Mouse (Mus musculus) thymus, adult 18-20 months (tissue): ENCODE results near the gene Rag2.
A peak's percentile ranks its signal among the peaks of the same experiment; 100 is the strongest.

Experiments used
- DNase-seq, 2 experiments: peaks; one replicate each; pipeline ENCODE4 v3.0.0; 2022; ENCODE audit warnings: mixed read lengths in 2 of 2

Gene Rag2

DNA sequence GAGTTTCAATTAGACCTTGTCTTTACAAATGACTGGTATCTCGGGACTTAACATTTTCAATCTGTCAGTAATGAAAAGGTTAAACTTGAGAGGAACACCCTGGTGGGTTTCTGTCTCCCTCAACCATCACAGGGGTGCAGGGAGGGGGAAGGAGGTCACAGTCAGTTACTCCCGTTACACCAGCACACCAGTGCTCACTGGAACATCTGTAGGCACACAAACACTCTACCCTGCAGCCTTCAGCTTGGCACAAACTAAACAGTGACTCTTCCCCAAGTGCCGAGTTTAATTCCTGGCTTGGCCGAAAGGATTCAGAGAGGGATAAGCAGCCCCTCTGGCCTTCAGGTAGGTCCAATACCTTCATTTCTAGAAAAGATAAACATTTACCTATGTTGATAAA lies at the start of gene Rag2:
Gene Rag2, plus strand, starts transcription at position 193 of the 400 bp plus-strand sequence.
- peak; percentile 70 to 86 for DNase-seq

DNA sequence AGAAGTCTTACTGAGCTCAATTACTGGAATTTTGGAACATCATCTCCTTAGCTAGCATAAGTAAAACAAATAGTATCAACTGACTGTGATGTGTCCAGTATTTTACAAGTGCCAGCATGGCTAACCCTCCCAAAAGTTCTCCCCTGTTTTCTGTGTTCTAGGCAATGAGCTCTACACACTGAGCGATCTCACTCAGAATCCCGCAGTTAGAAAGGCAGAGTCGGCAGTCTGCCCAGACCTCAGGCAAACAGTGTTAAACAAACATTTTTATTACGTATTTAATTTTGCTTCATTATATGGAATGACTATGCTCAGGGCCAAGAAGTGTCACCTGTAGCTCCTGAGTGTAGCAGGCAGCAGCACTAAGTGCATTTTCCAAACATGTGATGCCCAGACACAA lies 47.3 kb upstream of the Rag2 start:
- DNase-seq, result peak in 1 of 2 experiments; percentile 1

- peak in 1 of 2 experiments; percentile 3 for DNase-seq
Measured at GRCm38 (mm10) chr2:101580027-101580426, 44.5 kb upstream of the Rag2 start.

GRCm38 (mm10) chr2:101580428-101580827 lies 44.1 kb upstream of the Rag2 start:
- no peak for DNase-seq

DNA sequence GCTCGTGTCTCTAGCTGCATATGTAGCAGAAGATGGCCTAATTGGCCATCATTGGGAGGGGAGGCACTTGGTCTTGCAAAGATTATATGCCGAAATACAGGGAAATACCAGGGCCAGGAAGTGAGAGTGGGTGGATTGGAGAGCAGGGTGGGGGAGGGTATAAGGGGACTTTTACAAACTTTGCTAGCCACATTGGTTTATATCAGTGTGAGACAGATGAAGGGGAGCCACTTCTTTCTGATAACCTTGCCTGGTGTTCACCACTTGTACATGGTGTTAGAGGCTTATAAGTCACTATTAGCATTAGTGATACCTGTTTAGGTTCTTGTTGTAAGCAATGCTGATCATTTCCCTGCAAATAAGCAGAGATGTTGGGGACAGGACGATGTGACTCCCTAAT lies 43.5 kb upstream of the Rag2 start:
- DNase-seq, result no peak

DNA sequence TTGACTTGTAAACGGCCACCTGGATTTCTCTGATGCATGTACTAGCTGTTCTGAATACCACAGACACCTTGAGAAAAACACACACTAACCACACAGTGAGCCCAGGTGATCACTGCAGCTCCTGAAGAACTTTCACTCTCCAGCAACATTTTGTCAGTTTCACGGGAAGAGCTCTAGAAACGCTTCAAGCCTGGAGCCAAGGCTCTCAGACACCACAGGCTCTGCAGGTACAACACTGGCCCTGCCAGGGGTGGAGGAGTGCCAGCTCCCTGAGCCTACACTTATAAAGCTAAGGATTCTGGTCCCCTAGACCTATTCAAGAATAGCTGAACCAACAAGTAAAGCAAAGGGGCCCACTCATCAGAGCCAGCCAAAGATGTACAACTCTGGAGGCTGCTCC lies 43.1 kb upstream of the Rag2 start:
- peak; percentile 36 to 71 for DNase-seq

DNA sequence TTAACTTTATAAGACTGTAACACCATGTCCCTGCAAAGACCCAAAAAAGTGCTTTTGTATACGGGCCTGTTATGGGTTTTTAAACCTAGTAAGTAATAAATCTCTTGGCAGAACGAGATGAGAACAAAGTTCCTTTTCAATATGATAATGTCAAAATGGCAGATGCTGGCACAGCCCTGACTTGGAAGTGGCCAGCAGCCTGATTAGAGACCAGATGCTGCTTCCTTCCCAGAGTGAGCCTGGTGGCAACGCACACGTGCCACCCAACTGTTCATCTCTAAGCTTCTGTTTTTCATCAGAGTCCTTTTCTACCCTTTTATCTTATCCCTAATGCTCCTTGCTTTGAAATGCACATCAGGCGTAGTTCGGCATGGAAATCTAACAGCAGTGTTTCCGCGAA lies 33.2 kb upstream of the Rag2 start:
- no peak for DNase-seq

DNA sequence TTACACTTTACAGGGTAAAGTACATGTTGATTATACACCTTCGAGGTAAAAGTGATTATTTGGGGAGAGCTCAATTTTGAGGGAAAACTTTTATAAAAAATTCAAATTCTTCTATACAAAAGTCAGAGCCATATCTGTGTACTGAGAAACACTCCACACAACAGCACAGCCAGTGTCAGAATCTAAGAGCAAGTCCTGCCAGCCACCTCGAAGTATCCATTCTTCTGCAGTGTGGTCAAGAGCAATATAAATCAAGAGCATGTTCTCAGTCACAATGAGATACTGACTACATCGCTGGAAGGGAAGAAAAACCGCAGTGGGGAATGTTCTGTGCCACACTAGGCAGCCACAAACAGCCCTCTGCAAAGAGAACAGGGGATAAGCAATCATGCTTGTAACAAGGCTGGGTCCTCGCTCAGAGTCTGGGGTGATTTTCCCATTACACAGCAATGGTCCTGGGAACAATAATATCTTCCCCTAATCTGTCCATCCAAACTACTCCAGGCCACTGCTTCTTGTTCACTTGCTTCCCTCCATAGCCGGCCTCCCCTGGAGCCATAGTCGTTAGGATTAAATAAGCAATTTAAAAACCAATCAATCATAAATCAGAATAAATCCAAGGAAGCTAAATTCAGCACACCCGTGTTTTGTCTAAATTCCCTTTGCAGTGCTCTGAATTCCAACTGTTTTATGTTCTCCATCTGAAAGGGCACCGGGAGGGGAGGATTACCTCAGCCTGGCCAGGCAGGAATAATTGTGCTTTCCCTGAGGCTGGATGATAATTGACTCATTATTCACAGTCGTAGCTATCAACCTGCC lies 32.3 kb upstream of the Rag2 start:
- no peak for DNase-seq

DNA sequence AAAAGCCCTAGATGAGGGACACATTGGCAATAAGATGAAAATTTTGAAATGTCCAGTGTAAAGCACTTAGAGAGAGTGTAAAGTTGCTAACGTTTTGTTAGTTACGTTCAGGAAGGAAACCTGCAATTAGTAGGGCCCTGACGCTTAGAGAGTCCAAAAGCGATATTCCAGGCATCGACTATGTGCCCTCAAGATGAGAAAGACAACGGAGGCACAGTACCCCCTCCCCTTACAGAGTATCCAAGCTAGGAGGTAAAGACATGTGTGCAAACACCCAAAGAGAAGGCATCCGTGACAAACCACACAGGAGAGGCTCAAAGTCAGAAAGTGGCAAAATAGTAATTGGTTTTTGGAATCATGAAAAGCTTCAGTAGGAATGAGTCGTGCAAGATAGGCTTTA lies 31.6 kb upstream of the Rag2 start:
- DNase-seq, result no peak

- no peak for DNase-seq
Measured at GRCm38 (mm10) chr2:101594681-101595080, 29.8 kb upstream of the Rag2 start.

DNA sequence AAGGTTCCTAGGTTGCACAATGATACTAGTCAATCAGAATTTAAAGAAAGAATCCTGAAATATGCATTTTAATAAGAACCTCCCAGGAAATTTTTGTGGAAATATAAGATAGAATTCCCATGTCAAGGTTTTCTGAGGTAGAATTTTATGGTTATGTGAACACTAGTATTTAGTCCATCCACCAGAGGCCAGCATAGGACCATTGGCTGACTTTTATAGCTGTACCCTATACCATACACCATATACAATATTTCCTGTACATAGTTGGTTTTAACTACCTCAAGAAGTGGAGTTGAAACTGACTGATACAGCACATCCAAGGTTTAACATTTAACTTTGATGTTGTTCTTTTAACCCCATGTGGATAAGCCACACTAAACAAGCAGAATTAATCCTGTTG lies 27.3 kb upstream of the Rag2 start:
- no peak for DNase-seq

DNA sequence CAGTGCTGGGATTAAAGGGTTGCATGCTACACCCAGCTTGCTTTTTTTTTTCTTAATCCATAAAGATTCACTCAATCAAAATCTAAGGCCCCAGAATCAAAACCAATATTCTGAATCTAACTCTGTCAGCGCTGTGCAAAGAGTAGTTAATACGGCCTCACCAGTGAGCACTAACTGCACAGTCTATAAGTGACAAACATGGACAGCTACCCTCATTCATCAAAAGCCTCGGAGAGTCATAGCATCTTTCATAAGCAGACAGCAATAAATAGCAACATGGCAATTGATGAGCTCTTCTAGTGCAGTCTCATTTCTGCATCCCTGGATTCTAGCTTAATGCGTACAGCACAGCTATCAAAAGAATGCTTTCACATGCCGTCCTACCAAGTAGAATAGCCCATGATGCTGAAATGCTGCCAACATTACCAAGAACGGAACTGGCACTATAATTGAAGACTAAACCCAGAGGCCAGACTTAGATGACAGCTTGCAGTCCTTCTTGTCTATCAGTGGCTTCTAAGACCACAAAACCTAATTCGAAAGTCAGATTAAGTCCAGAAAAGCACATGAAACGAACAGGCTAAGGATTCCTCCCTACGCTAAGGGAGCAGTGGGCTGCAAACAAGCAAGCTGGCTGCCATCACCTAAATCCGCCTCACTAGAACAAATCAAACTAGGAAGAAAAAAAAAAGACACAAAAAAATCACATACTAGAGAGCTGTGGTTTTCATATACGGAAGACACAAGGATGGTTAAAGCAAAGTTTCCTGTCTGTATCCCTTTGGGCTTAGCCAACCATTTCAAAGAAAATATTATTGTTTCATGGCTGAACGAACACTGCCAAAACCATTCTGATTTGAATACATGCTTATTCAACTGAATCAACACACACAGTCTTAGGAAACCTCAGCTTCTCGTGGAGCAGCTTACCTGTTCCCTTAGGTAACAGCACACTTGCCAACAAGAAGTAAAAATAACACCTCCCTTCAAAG lies 26.0 kb upstream of the Rag2 start:
- DNase-seq, result no peak

GRCm38 (mm10) chr2:101600703-101601102 lies 23.8 kb upstream of the Rag2 start:
- DNase-seq, result peak in 1 of 2 experiments; percentile 44

DNA sequence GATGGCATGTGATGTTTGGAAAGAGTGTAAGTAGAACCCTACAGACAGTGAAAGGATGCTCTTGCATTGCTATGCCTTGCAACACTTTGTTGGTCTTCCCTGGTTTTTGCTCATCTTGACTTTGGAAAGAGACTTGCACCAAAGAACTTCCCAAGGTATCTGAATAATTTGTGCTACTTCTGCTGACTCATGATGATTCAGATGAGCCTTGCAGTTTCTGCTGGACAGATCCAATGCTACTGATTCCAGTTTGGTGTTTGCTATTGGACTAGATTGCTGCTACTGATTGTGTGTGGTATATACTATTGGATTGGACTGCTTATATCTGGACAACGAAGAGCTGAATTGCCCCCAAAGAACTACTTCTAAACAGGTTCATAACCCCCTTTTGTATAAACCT lies 21.4 kb upstream of the Rag2 start:
- no peak for DNase-seq

- DNase-seq, result peak; percentile 75 to 85
Measured at GRCm38 (mm10) chr2:101608232-101608894, 16.2 kb upstream of the Rag2 start.

DNA sequence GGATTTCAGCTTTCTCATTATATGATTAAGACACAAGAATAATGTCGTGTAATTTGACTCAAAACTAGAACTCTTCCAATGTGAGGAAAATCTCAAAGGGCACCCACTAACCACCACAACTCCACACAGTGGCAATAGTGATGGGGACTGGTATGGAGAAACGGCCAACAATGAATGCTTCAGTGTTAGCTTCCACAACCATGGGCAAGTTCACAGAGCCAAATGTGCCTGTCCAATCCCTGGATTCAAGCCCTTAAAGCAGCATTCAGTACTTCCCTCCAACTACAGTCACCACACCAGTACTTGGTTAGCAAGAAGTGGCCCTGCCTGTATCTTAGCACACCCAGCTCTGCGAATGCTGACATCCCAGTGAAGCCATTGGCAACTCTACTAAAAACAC lies 13.7 kb upstream of the Rag2 start:
- DNase-seq, result no peak

DNA sequence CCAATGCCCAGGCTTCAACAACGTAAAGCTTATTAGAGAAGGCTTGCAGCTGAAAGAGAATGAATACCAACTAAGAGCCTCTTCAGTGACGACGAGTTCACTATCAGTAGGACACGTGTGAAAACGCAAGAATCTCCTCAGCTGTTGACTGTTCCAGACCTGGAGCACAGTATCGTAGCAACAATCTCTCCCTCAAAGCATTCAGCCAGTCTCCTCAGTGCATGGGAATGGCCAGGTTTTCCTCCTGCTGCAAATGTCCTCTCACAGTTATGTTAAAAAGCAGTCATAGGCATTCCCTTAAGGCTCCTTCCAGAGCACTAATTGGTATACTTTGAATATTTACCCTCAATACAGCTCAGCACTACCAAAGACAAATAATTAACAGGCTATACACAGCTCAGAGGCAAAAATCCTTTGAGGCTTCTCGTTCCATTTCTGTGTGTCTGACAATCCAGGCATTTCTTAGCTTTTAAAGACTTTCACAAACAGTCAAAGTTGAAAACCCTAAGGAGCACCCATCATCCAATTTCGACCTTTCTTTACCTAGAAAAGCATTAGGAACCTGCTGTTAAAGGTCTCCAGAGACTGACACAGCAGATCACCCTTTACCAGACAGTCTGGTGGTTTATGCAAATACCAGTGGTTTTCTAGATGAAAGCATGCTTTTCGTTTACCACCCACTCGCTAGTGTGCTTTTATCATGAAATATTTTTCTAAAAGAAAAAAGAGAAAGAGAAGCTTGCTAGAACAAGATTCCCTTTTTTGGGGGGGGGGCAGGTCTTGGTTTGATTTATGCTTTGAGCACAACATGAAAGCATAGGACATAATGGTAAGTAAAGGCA lies 8.8 kb upstream of the Rag2 start:
- no peak for DNase-seq

- no peak for DNase-seq
Measured at GRCm38 (mm10) chr2:101618373-101618772, 6.1 kb upstream of the Rag2 start.

- peak; percentile 38 to 69 for DNase-seq
Measured at GRCm38 (mm10) chr2:101620899-101621298, 3.6 kb upstream of the Rag2 start.

DNA sequence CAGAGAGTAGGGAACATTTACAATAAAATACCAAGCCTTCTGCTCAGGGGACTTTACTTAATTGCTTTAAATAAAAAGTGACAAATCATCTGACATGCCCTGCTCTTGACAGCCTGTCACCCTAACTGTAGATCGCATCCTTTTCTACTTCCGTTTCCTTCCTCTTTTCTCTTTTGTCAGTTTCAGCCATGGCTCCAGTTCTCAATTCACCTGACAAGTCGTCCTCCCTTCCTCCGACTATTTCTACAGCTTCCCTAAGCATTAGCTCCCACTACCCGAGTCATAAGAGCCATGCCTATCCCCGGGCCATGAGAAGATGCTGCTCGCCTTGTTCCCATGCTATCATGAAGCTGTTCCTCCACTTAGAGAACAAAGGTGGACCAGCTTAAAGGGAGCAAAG lies 2.9 kb upstream of the Rag2 start:
- no peak for DNase-seq

DNA sequence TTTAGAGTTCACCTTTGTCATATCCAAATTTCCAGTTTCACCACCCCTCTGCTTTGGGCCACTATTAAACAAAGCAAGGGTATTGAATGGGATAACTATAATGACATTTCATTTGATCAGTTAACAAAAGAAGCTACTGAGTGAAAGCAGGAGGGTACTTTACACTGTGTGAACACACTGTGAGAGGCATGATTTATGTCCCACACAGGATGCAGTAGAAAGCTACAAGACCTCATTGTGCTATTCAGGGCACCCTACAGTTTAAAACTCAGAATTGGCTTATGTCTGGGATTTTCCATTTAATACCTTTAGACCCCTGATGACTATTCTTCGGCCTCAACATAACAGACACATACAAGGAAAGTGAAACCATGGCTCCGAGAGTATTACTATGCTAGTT lies 1.5 kb upstream of the Rag2 start:
- DNase-seq, result no peak

DNA sequence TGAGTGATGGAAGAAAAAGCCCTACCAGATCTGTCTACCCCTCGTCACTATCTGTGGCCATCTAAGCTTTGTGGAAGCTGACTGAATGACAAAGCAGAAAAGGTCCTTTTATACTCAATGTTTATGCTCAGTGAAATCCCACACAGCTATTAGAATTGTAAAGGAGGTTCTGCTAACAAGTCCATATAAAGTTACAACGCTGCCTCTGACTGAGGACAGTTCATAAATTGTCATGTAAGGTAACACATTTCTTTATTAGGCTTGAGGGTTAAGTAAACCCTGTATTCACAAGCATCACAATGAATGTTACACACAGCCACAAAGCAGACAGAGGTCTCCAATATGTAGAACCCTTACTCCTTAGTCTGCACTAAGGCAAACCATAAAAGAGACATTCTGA lies 507 bp upstream of the Rag2 start:
- DNase-seq, result no peak
